25 mouse cellular contexts compared by ENCODE assay signal in genomic region chr2:172302396-172302795, GRCm38 (mm10). TPM values are rescaled to one million over a fixed set of nuclear protein-coding genes. Genes with fewer than 3 reads are reported as not detected.
"Had no signal": no experiment of that assay in that cellular context is flagged by ENCODE, and none has a peak within 500 bp of the region (broad histone marks: within the 10 kb centered on the region; RNA-seq: fewer than 3 reads in every experiment).

No protein-coding gene starts in this region.

- H3K27ac ChIP-seq: neural tube, embryonic 12.5 days; neural tube, embryonic 13.5 days; neural tube, embryonic 15.5 days; stomach, embryonic 15.5 days; stomach, postnatal 0 days had no signal

- H3K36me3 ChIP-seq: neural tube, embryonic 12.5 days; neural tube, embryonic 13.5 days; neural tube, embryonic 15.5 days; stomach, embryonic 15.5 days had no signal

- H3K9ac ChIP-seq: neural tube, embryonic 12.5 days; neural tube, embryonic 13.5 days; neural tube, embryonic 15.5 days; stomach, embryonic 15.5 days had no signal

- DNase-seq: retina, postnatal 1 day; right cerebral cortex, adult 18-20 months; right cerebral cortex, postnatal 14 days; right cerebral cortex, postnatal 25 days; right cerebral cortex, postnatal 4 days; spleen, adult 18-20 months; thymus, adult 18-20 months; thymus, adult 2 months; thymus, postnatal 14 days; thymus, postnatal 25 days; thymus, postnatal 36 days; thymus, postnatal 4 days had no signal

- H3K27me3 ChIP-seq: neural tube, embryonic 12.5 days; neural tube, embryonic 13.5 days; neural tube, embryonic 15.5 days; stomach, embryonic 15.5 days had no signal

- H3K4me2 ChIP-seq: neural tube, embryonic 12.5 days; neural tube, embryonic 13.5 days; neural tube, embryonic 15.5 days; stomach, embryonic 15.5 days had no signal

- H3K9me3 ChIP-seq: neural tube, embryonic 12.5 days; neural tube, embryonic 13.5 days; neural tube, embryonic 15.5 days; stomach, embryonic 15.5 days had no signal

- H3K4me3 ChIP-seq: neural tube, embryonic 12.5 days; neural tube, embryonic 13.5 days; neural tube, embryonic 15.5 days; stomach, embryonic 15.5 days had no signal

- H3K4me1 ChIP-seq: stomach, embryonic 15.5 days had no signal

RNA-seq across cellular contexts. Expression of gene Mc3r, which starts 54.1 kb away (rescaled TPM):
- total RNA-seq: neutrophil, adult 5-6 weeks had no signal
- polyA plus RNA-seq: neural tube, embryonic 12.5 days; small intestine, adult 2 months; spleen, adult 2 months; stomach, embryonic 14.5 days; stomach, embryonic 15.5 days; stomach, embryonic 16.5 days; stomach, postnatal 0 days; testis, adult 2 months; thymus, adult 2 months; thymus, postnatal 0 days; urinary bladder, adult 2 months had no signal
